Mouse (Mus musculus) layer of hippocampus, adult 18-20 months (tissue): ENCODE data around the gene 1700029I15Rik. TPM values are rescaled to one million over a fixed set of nuclear protein-coding genes. Genes with fewer than 3 reads are reported as not detected.
A peak's percentile ranks its signal among the peaks of the same experiment; 100 is the strongest.

Experiments used
- DNase-seq, 2 experiments: peaks; one replicate each; pipeline ENCODE4 v3.0.0; 2022; ENCODE audit warnings: low spot score in 2 of 2
- total RNA-seq, 2 experiments: library from RNA; stranded (reverse); gene quantifications; 2 replicates each; pipeline ENCODE4 v1.2.3; 2021

Gene 1700029I15Rik
- total RNA-seq, 2 experiments from 2014 or later, result 3.7 to 6.2 TPM

DNA sequence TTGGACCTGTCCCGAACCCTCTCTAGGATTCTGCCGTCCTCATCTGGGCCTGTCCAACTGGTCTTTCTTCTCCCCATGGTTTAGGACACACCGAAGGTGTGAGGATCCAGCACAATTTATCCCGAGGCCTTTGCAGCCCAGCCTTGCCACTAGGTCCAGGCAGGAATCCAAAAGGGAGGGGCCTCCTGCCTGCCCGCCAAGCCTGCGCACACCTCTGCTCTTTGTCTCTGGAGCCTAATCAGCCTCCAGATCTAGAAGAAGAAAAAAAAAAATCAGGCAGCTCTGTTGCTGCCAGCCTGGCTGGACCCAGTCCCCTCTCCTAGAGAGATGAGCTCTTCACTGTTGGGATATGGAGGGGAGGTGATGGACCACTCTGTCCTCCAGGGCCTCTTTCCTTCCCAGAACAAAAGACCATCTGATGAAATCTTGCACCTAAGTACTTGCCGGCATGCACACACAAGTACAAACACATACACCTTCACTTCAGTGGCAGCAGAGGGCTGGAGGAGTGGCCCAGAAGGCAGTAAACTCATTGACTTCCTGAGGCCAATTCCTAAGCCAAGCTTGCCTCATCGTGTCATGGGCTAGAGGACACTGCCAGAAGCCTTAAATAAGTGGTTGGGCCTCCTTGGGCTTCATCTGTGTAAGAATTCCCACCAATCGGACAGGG is 9.4 kb upstream of the 1700029I15Rik start:
- DNase-seq, result no peak

- DNase-seq, result no peak
These were observed 8.9 kb upstream of the 1700029I15Rik start for GRCm38 (mm10) chr2:92373437-92373813.

- peak in 1 of 2 experiments; percentile 55 for DNase-seq
These were observed 7.8 kb upstream of the 1700029I15Rik start, which contains the start of the genes Pex16 and Large2 for GRCm38 (mm10) chr2:92374514-92374913. TSS of gene Pex16 (plus strand) at chr2:92374676. TSS of gene Large2 (minus strand) at chr2:92374869.

GRCm38 (mm10) chr2:92375099-92375623 is 7.2 kb upstream of the 1700029I15Rik start:
- DNase-seq, result peak; percentile 96 to 97

- DNase-seq, result no peak
These were observed 6.5 kb upstream of the 1700029I15Rik start for GRCm38 (mm10) chr2:92375788-92376187.

DNA sequence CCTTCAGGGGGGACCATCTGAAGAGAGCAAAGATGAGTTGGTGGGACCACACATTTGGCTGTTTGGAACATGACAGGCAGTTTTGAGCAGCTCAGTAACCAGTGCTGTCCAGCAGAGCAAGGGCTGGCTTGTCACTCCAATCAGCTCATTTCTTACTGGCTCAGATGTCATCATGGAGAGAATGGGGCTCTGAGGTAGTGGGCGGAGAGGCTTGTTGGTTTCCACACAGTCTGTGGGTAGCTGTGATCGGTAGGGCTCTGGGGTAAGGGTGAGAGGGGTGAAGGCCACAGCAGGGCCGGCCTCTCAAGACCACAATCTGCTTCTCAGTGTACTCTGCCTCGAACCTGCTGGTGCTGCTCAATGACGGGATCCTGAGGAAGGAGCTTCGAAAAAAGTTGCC is 6.0 kb upstream of the 1700029I15Rik start:
- DNase-seq, result no peak

DNA sequence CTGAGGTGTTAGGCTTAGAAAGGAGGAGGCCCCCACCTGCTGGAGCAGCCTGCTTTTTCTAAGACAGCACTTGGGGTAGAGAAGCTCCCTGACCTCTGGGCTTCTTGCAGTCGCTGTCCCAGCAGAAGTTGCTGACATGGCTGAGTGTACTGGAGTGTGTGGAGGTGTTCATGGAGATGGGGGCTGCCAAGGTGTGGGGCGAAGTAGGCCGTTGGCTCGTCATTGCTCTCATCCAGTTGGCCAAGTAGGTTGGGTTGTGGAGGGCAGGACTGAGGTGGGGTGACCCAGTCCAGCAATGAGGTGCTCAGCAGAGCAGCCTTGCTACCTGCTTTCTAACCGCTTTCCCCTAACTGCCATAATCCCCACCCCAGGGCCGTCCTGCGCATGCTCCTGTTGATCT is 5.0 kb upstream of the 1700029I15Rik start:
- no peak for DNase-seq

- DNase-seq, result no peak
These were observed 2.4 kb upstream of the 1700029I15Rik start for GRCm38 (mm10) chr2:92379783-92380494.

DNA sequence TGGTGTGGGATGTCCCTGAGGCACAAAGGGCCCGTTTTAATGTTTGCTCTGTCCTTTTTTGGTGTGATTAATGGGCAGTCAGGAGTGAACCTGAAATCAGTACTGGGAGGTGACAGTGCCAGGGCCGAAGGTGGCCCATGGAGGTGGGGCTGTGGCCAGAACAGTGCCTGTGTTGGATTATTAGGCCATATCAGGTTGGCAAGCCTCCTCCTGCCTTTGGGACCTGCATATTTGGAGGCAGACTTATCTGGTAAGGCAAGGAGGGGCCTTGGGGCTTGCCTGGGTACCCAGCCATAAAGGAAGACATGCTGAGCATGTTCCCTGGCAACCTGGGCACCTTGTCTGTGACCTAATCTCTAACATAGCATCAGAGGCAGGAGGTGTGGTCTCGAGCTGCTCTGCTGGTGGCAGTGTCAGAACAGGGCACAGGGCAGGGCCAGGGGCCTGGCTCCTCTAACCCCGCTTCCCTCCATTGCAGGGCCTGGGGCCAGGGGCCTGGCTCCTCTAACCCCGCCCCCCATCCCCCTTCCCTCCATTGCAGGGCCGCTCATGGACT is 1.8 kb upstream of the 1700029I15Rik start:
- DNase-seq, result no peak

DNA sequence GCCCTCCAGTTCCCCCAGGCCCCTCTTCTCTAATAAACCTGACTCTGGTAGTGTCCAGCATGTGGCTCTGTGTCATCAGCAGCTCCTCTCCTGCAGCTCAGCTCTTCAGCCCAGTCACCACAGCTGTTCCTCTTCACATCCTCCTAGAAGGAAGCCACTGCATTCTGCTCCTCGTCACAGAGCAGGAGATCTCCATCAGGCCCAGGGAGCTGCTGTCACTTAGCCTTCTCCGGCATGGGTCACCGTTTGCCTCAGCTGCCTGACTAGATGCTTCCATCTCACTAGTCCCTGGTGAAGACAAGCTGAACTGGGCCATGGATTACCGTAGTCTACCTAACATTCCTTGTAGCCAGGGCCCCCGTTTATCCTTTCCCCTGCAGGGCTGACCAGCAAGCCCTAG is 1.2 kb upstream of the 1700029I15Rik start:
- DNase-seq, result no peak

- DNase-seq, result no peak
These were observed 421 bp downstream of the 1700029I15Rik start for GRCm38 (mm10) chr2:92382759-92383158.

- no peak for DNase-seq
These were observed 1.8 kb downstream of the 1700029I15Rik start for GRCm38 (mm10) chr2:92384101-92384500.

DNA sequence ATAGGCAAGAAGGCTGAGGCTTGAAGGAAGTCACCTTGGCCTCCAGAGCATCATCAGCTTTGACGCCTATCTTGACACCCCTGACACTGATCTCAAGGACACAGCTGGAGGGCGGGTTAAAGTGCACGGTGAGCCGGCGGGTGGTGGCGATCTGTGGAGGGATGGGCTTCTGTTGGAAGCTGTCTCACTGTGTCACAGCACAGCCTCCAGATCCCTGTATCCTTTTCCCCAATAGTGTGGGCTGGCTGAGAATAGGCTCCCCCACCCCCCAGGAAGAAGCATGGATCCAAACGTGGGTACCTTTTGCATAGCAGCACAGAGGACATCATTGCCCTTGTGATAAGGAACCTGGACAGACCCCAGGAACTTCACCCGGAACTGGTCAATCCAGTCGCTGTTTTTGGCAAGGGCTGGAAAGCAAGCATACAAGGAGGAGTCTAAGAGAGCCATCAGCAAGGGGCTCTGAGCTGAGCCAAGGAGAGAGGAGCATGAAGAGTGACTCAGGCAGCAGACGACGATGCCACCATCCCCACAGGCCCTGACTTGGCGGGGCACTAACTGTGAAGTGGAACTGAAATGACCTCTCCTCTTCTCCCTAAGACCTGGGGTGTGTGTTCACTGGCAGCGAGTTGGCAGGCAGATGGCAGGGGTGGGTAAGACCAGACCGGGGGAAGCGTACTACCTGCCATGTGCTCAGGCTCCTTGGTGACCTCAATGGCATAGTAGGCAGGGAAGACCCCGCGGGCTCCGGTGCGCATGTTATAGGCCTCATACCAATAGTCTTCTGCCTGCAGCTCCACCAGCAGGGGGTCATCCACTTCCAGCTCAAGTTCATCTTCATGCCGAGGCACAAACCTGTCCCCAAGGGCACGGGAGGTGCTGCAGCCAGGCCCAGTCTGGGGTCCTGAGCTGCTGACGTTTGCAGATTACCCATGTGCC is 3.0 kb downstream of the 1700029I15Rik start:
- no peak for DNase-seq

GRCm38 (mm10) chr2:92386821-92387570 is 4.7 kb downstream of the 1700029I15Rik start:
- DNase-seq, result no peak

DNA sequence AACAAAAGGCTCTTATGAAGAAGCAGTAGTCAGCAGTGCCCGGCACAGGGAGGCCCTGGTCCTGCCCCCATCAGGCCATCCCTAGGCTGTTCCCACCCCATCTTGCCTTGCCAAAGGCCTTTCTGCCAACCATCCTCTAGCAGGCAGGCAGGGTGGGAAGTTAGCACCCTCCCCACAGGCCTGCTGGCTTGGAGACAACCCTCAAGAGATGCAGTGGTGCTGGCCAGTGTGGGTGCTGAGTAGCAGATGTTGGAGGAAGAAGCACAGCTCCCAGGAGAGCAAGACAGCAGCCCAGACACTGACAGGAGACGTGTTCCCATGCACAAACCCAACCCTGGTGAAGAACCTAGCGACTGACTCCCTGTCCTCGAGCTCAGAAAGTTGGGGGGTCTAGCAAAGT is 5.3 kb downstream of the 1700029I15Rik start:
- DNase-seq, result peak; percentile 45 to 74

DNA sequence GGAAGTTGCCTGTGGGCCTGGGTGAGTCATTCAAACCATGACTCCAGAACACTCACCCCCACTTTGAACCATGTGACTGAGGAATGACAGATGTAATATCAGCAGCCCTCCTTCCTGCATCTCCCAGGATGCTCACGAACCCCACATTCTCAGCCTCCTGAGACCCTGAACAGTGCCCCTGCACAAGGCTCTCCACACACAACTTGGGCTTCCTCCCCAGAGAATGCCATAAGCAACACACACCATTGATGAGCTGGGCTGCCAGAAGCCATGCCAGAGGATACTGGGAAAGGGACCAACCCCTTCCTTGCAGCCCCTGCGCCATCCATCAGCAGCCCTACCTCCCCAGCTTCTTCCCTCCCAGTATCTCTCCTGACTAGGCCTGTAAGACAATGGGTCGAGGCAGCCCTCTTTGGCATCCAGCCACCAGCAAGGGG is 5.8 kb downstream of the 1700029I15Rik start:
- peak in 1 of 2 experiments; percentile 67 for DNase-seq

DNA sequence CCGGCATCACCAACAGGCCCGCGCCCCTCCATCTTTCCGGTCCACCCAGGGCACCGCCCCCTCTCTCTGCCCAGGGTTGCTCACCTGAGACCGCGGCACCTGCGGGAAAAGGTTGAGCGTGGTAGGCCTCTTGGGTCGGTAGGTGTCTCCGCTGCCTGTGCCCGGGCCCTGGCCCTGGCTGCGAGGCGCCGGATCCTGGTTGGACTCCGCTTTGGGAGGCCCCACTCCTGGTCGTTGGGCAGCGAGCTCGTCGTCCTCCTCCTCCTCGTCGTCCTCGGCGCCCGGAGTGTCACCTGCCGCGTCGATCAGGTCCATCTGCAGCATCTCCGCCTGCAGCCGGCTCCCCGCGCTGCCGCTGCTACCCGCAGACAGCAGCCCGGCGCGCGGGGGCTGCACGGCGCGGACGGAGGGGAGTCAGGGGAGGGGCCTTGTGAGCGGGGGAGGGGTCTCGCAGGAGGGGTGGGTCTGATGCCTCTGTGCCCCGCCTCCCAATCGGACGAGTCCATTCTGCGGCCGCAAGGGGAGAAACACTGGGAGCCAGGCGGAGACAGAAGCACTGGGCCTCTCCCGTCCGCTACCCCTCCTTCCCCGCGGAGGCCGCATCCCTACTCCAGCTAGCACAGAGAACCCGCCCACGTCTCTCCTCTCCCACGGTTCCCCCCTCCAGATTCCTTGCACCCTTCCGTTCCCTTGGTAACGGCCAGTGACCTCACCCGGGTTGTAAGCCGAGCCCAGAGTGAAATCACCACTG is 6.7 kb downstream of the 1700029I15Rik start:
- peak; percentile 93 to 95 for DNase-seq

DNA sequence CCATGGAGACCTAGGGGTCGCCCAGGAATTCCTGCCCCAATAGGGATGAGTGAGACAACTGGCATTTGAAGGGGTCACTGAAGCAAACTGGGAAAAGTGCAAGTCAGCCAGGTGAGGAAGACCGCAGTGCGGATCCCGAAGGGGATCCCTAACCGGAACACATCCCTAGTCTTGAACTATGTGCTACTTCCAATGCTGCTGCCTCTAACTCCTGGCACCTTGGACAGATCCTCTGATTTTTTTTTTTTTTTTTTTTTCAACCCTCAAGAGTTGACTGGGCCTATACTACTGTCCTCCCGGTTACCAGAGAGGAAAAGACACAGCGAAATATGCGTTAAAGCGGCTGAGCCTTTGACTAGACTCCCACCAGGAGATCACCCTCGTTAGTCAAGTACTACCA is 7.3 kb downstream of the 1700029I15Rik start:
- no peak for DNase-seq

DNA sequence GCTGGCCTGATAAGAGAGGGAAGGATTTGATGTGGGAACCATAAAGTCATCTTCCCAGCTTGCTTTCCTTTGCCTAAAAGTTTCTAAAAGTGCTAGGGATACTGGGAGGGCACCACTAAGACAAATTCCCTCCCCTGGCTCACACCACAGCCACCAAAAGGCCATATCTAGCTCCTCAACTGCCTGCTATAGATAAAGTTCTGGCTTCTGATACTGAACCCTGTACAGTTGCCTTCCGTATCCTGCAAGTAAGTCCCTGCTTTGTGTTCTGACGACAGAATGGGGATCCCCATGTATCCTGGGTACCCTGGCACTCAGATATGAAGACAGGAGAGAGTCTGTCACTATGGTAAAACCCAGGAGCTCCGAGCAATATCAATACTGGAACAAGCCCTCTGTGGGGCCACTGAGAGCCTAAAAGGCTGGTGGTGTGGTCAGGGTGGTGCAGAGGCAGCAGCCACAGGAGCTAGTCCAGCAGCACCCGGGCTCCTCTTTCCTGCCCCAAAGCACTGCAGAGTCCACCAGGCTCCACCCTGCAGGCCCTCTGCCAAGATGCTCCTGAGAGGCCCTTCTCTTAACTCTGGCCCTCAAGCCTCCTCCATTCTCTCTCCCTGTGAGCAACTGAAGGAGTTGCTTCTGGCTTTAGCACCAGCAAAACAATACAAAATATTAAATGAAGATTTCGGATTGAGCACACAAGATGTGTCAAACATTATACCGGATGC is 8.0 kb downstream of the 1700029I15Rik start:
- no peak for DNase-seq
